Comparison of ENCODE assay signal across 8 mouse cellular contexts in genomic region chr15:28026167-28026481, GRCm38 (mm10). TPM values are rescaled to one million over a fixed set of nuclear protein-coding genes. Genes with fewer than 3 reads are reported as not detected.
A peak's percentile ranks its signal among the peaks of the same experiment; 100 is the strongest.
DNase-seq lines count a peak whose midpoint lies in the region; ATAC-seq and TF ChIP-seq lines count a peak whose summit lies in the region.

No protein-coding gene starts in this region.

- H3K27me3 ChIP-seq in testis, adult 2 months (ENCODE audit: control insufficient read depth, insufficient read depth, low read length), result no peaks in the 10 kb centered on the region; the same call in 1 of the 2 replicates
- H3K27me3 ChIP-seq in liver, embryonic 11.5 days (replicated peaks; ENCODE audit: control insufficient read depth, insufficient read depth, low read length), result peaks cover 33% of the 10 kb centered on the region
- H3K27me3 ChIP-seq in stomach, postnatal 0 days (ENCODE audit: control insufficient read depth, insufficient read depth, low read length), result no peaks in the 10 kb centered on the region

- 2% methylated on average over 18 of the region's 18 CpGs for WGBS in liver, embryonic 11.5 days
- WGBS in stomach, postnatal 0 days, result under 1% methylated on average over 18 of the region's 18 CpGs

- TF ChIP-seq POLR2A in testis, adult 2 months (IDR thresholded peaks at IDR 0.05; ENCODE audit: control insufficient read depth, low read depth, low read length), result no peak

- ATAC-seq in liver, embryonic 11.5 days (replicated peaks; ENCODE audit: low FRiP score), result no peak
- no peak for ATAC-seq in stomach, postnatal 0 days (ENCODE audit: low FRiP score, low TSS enrichment)

- H3K27ac ChIP-seq in gastrocnemius, adult 2 months, result peak overlapping the region; percentile 89
- H3K27ac ChIP-seq in testis, adult 2 months (ENCODE audit: control insufficient read depth, insufficient read depth, low read depth, low read length), result no peak overlapping the region
- H3K27ac ChIP-seq in liver, embryonic 11.5 days (ENCODE audit: low read depth, low read length), result no peak overlapping the region
- no peak overlapping the region for H3K27ac ChIP-seq in stomach, postnatal 0 days (replicated peaks)

- H3K36me3 ChIP-seq in testis, adult 2 months (ENCODE audit: control insufficient read depth, insufficient read depth, low read length), result no peaks in the 10 kb centered on the region
- no peaks in the 10 kb centered on the region for H3K36me3 ChIP-seq in liver, embryonic 11.5 days (ENCODE audit: control insufficient read depth, insufficient read depth, low read length)
- no peaks in the 10 kb centered on the region for H3K36me3 ChIP-seq in stomach, postnatal 0 days (ENCODE audit: control insufficient read depth, insufficient read depth, low read length)

- no peak for DNase-seq in gastrocnemius, adult 2 months
- DNase-seq in gastrocnemius, postnatal 14 days, result no peak
- DNase-seq in testis, postnatal 10 days (ENCODE audit: low spot score), result no peak
- no peak for DNase-seq in liver, embryonic 11.5 days (ENCODE audit: low spot score)
- no peak for DNase-seq in stomach, postnatal 0 days (ENCODE audit: low spot score)
- no peak for DNase-seq in adrenal gland, postnatal 14 days
- DNase-seq in right cerebral cortex, postnatal 4 days, result no peak

- H3K4me3 ChIP-seq in gastrocnemius, adult 2 months, result peak overlapping the region; percentile 95
- H3K4me3 ChIP-seq in testis, adult 2 months (ENCODE audit: control insufficient read depth, low read depth, low read length), result peak overlapping the region; percentile 96
- H3K4me3 ChIP-seq in liver, embryonic 11.5 days (ENCODE audit: low read depth, low read length), result peak overlapping the region; percentile 81
- peak overlapping the region; percentile 90 for H3K4me3 ChIP-seq in stomach, postnatal 0 days (ENCODE audit: low read depth, low read length)

- H3K4me2 ChIP-seq in liver, embryonic 11.5 days, result peak overlapping the region; percentile 91
- H3K4me2 ChIP-seq in stomach, postnatal 0 days (replicated peaks; ENCODE audit: low read depth), result peak overlapping the region; percentile 95

- peak; percentile 90 for TF ChIP-seq CTCF in gastrocnemius, adult 2 months (IDR thresholded peaks at IDR 0.05)
- peak; percentile 42; the same call in 1 of the 2 replicates for TF ChIP-seq CTCF in testis, adult 2 months (IDR thresholded peaks at IDR 0.05; ENCODE audit: control insufficient read depth, insufficient read depth, insufficient replicate concordance, low read depth, low read length)
- peak; percentile 92 for TF ChIP-seq CTCF in stomach, postnatal 0 days (IDR thresholded peaks at IDR 0.05; ENCODE audit: low read depth)

- no peaks in the 10 kb centered on the region for H3K9me3 ChIP-seq in liver, embryonic 11.5 days (ENCODE audit: control insufficient read depth, low read length)
- no peaks in the 10 kb centered on the region for H3K9me3 ChIP-seq in stomach, postnatal 0 days (ENCODE audit: control insufficient read depth, low read length)

- H3K9ac ChIP-seq in liver, embryonic 11.5 days (ENCODE audit: low read depth, low read length), result peak overlapping the region; percentile 35
- peak overlapping the region; percentile 55 for H3K9ac ChIP-seq in stomach, postnatal 0 days (ENCODE audit: low read length)

- intact Hi-C loops in gastrocnemius, adult 2 months (cut with DNase I), result loop anchor here (2.0 to 5.0 kb wide), 2 partner anchors 105 to 156 kb away; no protein-coding TSS in a partner anchor
- intact Hi-C loops in gastrocnemius, postnatal 14 days (cut with DNase I; ENCODE audit: low total_unique reads), result loop anchor here (5.0 kb wide), 1 partner anchor 114 kb away; no protein-coding TSS in a partner anchor

- TF ChIP-seq EP300 in stomach, postnatal 0 days (optimal IDR thresholded peaks at IDR 0.05), result no peak

- H3K4me1 ChIP-seq in testis, adult 2 months (ENCODE audit: control insufficient read depth, insufficient read depth, low read length), result peaks cover 17% of the 10 kb centered on the region
- H3K4me1 ChIP-seq in liver, embryonic 11.5 days (replicated peaks; ENCODE audit: control insufficient read depth, insufficient read depth, low read length), result peaks cover 13% of the 10 kb centered on the region
- peaks cover 2% of the 10 kb centered on the region; the same call in 1 of the 2 replicates for H3K4me1 ChIP-seq in stomach, postnatal 0 days (replicated peaks; ENCODE audit: control insufficient read depth, insufficient read depth)

RNA-seq across cellular contexts. Expression of gene Trio, which starts 0.5 kb away (rescaled TPM):
- total RNA-seq in gastrocnemius, adult 2 months (2021), result 10 to 100 TPM; 35.3 to 43.2 TPM
- total RNA-seq in gastrocnemius, postnatal 14 days (2021), result 10 to 100 TPM; 35.1 to 37.2 TPM
- 18.8 and 24.3 TPM in 2 replicates for polyA plus RNA-seq in testis, adult 2 months (2012; rRNA removed)
- 9.4 and 14.0 TPM in 2 replicates for polyA plus RNA-seq in liver, embryonic 11.5 days (2014; fragmentation: Nextera tagmentation; extraction: Ambion mirVana)
- polyA plus RNA-seq in stomach, postnatal 0 days (2015; fragmentation: Nextera tagmentation; extraction: Ambion mirVana), result 8.7 and 8.8 TPM in 2 replicates
- 59.0 and 63.5 TPM in 2 replicates for total RNA-seq in adrenal gland, postnatal 14 days (2021)

Comparison
In these comparisons a context has a peak if more than half of its experiments do, and no peak if none do; other contexts are left out.
1. CTCF ChIP-seq: peak in every context shown above with its lines; median percentile 92 in stomach, postnatal 0 days; 90 in gastrocnemius, adult 2 months; 42 in testis, adult 2 months.